Mouse (Mus musculus) ES-Bruce4 (cell line): Measurements from ENCODE around the gene Gria2. TPM values are rescaled to one million over a fixed set of nuclear protein-coding genes. Genes with fewer than 3 reads are reported as not detected.

Source experiments
- H3K27ac ChIP-seq: 2 replicates; pipeline ENCODE4 v1.5.1; 2012; ENCODE audit warnings: low read length, inconsistent platforms; ENCODE audit not compliant: insufficient read depth
- H3K27me3 ChIP-seq: 2 replicates; pipeline ENCODE4 v1.6.1; 2012; ENCODE audit warnings: mild to moderate bottlenecking, low read length, inconsistent platforms; ENCODE audit not compliant: control insufficient read depth, poor library complexity, insufficient read depth, severe bottlenecking
- H3K36me3 ChIP-seq: 2 replicates; pipeline ENCODE4 v1.6.1; 2012; ENCODE audit warnings: inconsistent platforms, mild to moderate bottlenecking, low read length, moderate library complexity; ENCODE audit not compliant: control insufficient read depth, poor library complexity, insufficient read depth, severe bottlenecking
- H3K4me1 ChIP-seq: one replicate; pipeline ENCODE4 v1.8.1; 2011; ENCODE audit warnings: low read length; ENCODE audit not compliant: control insufficient read depth, insufficient read depth
- H3K4me3 ChIP-seq: 2 replicates; pipeline ENCODE4 v1.5.1; 2011; ENCODE audit warnings: low read depth, mild to moderate bottlenecking, low read length
- H3K9ac ChIP-seq: 2 replicates; pipeline ENCODE4 v1.6.1; 2012; ENCODE audit warnings: low read depth, mild to moderate bottlenecking, inconsistent platforms; ENCODE audit not compliant: poor library complexity, severe bottlenecking
- H3K9me3 ChIP-seq: replicated peaks from 2 replicates; pipeline ENCODE4 v1.6.1; 2012; ENCODE audit warnings: mild to moderate bottlenecking, low read length, inconsistent platforms; ENCODE audit not compliant: control insufficient read depth, poor library complexity, insufficient read depth, severe bottlenecking
- CTCF ChIP-seq: IDR thresholded peaks from one replicate; pipeline ENCODE4 v1.8.1; 2011; ENCODE audit warnings: low read depth, low read length
- EP300 ChIP-seq: IDR thresholded peaks from 2 replicates; pipeline ENCODE4 v1.6.1; 2011; ENCODE audit warnings: low read depth, low read length; ENCODE audit not compliant: insufficient read depth
- POLR2A ChIP-seq: IDR thresholded peaks from one replicate; pipeline ENCODE4 v1.8.1; 2011; ENCODE audit warnings: low read length; ENCODE audit not compliant: insufficient read depth
- polyA plus RNA-seq: library from polyadenylated mRNA; stranded (reverse); fragments of >200 nt; gene quantifications from 2 replicates; pipeline ENCODE4 v1.2.4, GENCODE M21; 2011; ENCODE audit warnings: low read depth; ENCODE audit not compliant: missing spikeins, insufficient read depth, insufficient read length

Gene Gria2
- polyA plus RNA-seq: 0.21 TPM in 1 of 2 replicates, not detected in the other

- TF ChIP-seq POLR2A: no peak
- no peak for TF ChIP-seq CTCF
- TF ChIP-seq EP300: no peak
- Histone ChIP-seq H3K27me3 (peaks cover 5% of the 10 kb centered on the region), H3K4me1 (peaks cover 2% of the 10 kb centered on the region), H3K27ac (no peak within 1 kb of the TSS), H3K36me3 (no peaks in the 10 kb centered on the region), H3K9me3 (no peaks in the 10 kb centered on the region), H3K9ac (no peak within 1 kb of the TSS), H3K4me3 (peak within 1 kb of the TSS; percentile 50)
Observed at GRCm38 (mm10) chr3:80802596-80803081, at the start of gene Gria2. Gene Gria2, minus strand, starts transcription at chr3:80802835.

GRCm38 (mm10) chr3:80850947-80851346, 48.3 kb upstream of the Gria2 start:
- no peaks in the 10 kb centered on the region for H3K9me3 ChIP-seq
- TF ChIP-seq POLR2A: no peak
- TF ChIP-seq CTCF: no peak
- TF ChIP-seq EP300: no peak

DNA sequence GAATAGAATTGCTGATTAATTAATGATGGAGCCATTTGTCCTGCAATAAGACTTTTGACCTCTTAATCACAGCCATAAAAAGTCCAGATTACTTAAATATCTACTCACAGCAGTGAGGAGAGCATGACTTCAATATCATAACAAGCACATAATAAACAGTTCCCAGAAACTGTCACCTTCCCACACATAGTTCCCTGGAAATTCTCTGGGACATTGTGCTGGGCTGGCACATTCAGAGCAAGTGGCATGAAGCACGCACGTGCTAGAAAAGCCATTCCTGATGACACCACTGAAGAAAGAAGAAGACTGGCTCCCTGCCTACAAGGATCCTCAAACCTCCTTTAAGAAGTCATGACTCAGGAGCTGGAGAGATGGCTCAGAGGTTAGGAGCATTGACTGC, 43.0 kb upstream of the Gria2 start:
- Histone ChIP-seq H3K9ac (no peak overlapping the region), H3K4me1 (no peaks in the 10 kb centered on the region), H3K27ac (no peak overlapping the region), H3K36me3 (no peaks in the 10 kb centered on the region), H3K4me3 (no peak overlapping the region), H3K27me3 (no peaks in the 10 kb centered on the region), H3K9me3 (no peaks in the 10 kb centered on the region)
- TF ChIP-seq EP300 (no peak), CTCF (no peak), POLR2A (no peak)

More at GRCm38 (mm10) chr3:80850947-80851346, 48.3 kb upstream of the Gria2 start:
- no peaks in the 10 kb centered on the region for H3K36me3 ChIP-seq
- H3K27me3 ChIP-seq: no peaks in the 10 kb centered on the region
- H3K27ac ChIP-seq: no peak overlapping the region
- no peak overlapping the region for H3K4me3 ChIP-seq
- H3K9ac ChIP-seq: no peak overlapping the region
- H3K4me1 ChIP-seq: no peaks in the 10 kb centered on the region

DNA sequence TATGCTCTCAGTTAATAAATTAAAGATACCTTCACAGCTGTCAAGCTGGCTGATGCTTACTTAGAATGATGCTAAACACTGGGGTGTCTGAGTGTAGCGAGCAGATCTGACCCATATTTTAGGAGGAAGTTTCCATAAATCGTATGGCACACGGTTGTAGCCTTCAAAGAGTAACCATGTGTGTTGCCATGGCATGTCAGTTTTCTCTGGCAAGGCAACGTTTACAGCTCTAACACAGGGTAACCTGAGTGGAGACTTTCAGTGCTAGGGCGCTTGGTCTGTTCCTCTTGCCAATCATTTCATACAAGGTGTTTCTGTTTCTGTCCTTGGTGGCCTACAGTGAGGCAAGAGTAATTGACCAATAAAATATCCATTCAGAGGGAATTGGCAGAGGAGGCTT, 37.2 kb upstream of the Gria2 start:
- Histone ChIP-seq H3K4me1 (no peaks in the 10 kb centered on the region), H3K27ac (no peak overlapping the region), H3K9me3 (no peaks in the 10 kb centered on the region), H3K36me3 (no peaks in the 10 kb centered on the region), H3K9ac (no peak overlapping the region), H3K27me3 (no peaks in the 10 kb centered on the region), H3K4me3 (no peak overlapping the region)
- TF ChIP-seq CTCF (no peak), EP300 (no peak), POLR2A (no peak)

DNA sequence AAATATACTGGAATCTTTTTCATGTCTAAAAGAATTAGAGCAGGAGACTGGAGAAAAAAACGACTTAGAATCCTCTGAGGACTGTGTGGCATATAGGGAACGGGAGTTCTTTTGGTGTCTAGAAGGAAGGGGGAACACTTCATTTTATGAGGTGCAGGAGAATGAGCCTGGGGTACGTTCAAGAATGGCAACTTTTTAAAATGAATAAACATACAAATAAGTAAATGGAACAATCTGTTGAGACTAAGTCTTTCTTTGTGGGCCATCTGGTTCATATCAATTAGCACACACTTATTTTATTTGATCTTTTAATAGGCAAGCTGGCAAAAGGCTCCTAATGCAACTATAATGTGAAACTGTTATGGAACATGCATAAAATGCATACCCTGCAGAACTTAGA, 34.9 kb upstream of the Gria2 start:
- Histone ChIP-seq H3K27ac (no peak overlapping the region), H3K4me3 (no peak overlapping the region), H3K9me3 (no peaks in the 10 kb centered on the region), H3K9ac (no peak overlapping the region), H3K36me3 (no peaks in the 10 kb centered on the region), H3K27me3 (no peaks in the 10 kb centered on the region), H3K4me1 (no peaks in the 10 kb centered on the region)
- no peak for TF ChIP-seq EP300
- no peak for TF ChIP-seq CTCF
- TF ChIP-seq POLR2A: no peak

- Histone ChIP-seq H3K27ac (no peak overlapping the region), H3K36me3 (no peaks in the 10 kb centered on the region), H3K9ac (no peak overlapping the region), H3K27me3 (no peaks in the 10 kb centered on the region), H3K4me1 (no peaks in the 10 kb centered on the region), H3K9me3 (no peaks in the 10 kb centered on the region), H3K4me3 (no peak overlapping the region)
- TF ChIP-seq EP300: no peak
- TF ChIP-seq POLR2A: no peak
- TF ChIP-seq CTCF: no peak
Observed at GRCm38 (mm10) chr3:80823975-80824374, 21.3 kb upstream of the Gria2 start.
